Mouse (Mus musculus): ENCODE results near the gene Plcl1.

DNA sequence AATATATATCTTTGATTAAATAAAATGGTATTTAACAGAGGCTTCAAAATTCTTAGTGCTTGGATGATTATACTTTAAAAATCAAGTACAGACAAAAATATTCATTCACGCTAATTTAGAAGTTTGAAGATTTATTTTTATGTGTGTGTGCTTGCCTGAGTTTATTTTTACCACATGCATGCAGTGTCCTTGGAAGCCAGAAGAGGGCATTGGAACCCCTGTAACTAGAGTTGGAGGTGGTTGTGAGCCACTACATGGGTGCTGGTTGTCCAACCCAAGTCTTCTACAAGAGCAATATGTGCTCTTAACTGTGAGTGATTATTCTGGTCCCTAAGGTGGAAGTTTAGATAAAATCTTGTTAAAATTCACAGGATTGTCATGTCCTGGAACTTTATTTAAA, 24.0 kb downstream of the Plcl1 start:
- TF ChIP-seq CTCF (IDR thresholded peaks at IDR 0.05; ENCODE audit: insufficient read depth, low read depth, low read length) (no peak), POLR2A (IDR thresholded peaks at IDR 0.05; ENCODE audit: insufficient read depth, low read depth, low read length) (no peak)
